Mouse (Mus musculus): Measurements from ENCODE around the gene Hnrnpd. TPM values are rescaled to one million over a fixed set of nuclear protein-coding genes. Genes with fewer than 3 reads are reported as not detected.

The Hnrnpd gene
- polyA plus RNA-seq, 1 experiment from 2014 or later = 28.9 TPM

DNA sequence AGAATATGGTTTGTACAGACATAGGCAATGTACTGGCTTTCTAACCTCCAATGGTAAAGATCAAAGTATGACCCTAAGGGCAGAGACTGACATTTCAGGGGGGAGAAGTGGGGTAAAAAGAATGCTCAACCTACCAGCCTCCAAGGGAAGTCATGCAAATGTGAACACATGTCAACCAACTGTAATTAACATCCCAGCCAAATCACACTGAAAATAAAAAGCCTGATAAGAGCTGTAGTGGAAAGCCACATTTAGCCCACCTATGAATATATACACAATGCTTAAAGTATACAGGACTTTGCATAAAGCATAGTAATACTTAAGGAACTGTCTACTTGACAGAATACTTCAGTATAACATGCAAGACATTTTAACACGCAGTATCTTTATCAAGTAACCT lies 3.0 kb downstream of the Hnrnpd start:
- Histone ChIP-seq H3K9me3 (ENCODE audit: control insufficient read depth, low read length) (no peaks in the 10 kb centered on the region), H3K4me2 (ENCODE audit: low read length) (peak overlapping the region; percentile 55), H3K4me3 (ENCODE audit: low read length) (peak overlapping the region; percentile 22), H3K9ac (ENCODE audit: low read depth, low read length) (no peak overlapping the region), H3K4me1 (ENCODE audit: control insufficient read depth, insufficient read depth, low read depth, low read length) (peaks cover 22% of the 10 kb centered on the region), H3K27ac (ENCODE audit: low read depth, low read length) (no peak overlapping the region), H3K36me3 (ENCODE audit: control insufficient read depth, insufficient read depth, low read length) (no peaks in the 10 kb centered on the region), H3K27me3 (replicated peaks; ENCODE audit: control insufficient read depth, insufficient read depth, low read length) (no peaks in the 10 kb centered on the region)
- ATAC-seq = no peak
- WGBS = 61% methylated on average over 1 of the region's 1 CpGs

DNA sequence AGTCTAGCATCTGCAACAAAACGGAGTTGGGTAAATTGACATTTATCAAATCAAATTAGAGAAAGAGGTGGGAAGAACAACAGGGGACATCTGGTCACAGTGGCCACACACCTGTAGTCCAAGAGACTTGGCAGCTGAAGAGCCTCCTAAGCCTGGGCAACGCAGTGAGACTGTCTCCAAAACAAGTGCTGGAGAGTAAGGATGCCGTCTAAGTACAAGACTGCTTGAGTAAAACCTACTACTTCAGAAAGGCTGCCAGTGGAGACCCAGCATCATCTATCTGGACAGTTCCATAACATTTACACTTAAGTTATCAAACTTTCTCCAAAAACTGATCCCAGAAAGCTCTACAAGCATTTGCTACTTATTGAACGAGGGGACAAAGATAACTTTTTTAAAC lies 3.7 kb downstream of the Hnrnpd start:
- Histone ChIP-seq H3K27me3 (replicated peaks; ENCODE audit: control insufficient read depth, insufficient read depth, low read length) (no peaks in the 10 kb centered on the region), H3K27ac (ENCODE audit: low read depth, low read length) (no peak overlapping the region), H3K4me3 (ENCODE audit: low read length) (no peak overlapping the region), H3K4me1 (ENCODE audit: control insufficient read depth, insufficient read depth, low read depth, low read length) (peaks cover 22% of the 10 kb centered on the region), H3K36me3 (ENCODE audit: control insufficient read depth, insufficient read depth, low read length) (no peaks in the 10 kb centered on the region), H3K9me3 (ENCODE audit: control insufficient read depth, low read length) (no peaks in the 10 kb centered on the region), H3K9ac (ENCODE audit: low read depth, low read length) (no peak overlapping the region), H3K4me2 (ENCODE audit: low read length) (peak overlapping the region; percentile 35)
- ATAC-seq = no peak
- 53% methylated on average over 4 of the region's 4 CpGs for WGBS

DNA sequence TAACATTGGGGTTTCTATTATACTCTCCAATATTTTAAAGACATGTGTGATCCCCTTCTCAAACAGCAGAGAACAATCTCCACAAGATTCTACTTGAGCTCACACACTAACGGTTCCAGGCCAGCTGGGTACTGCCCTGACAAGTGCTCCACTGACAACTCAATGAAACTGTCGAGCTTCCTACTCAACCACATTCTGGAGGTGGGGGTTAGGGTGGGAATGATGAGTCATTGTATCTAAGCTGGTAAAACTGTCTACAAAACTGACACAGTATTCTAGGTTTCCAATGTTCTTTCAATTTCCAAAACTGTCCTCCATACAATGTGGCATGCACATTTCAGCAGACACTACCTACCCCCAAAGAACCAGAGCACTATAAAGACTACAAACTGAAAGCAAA lies 4.8 kb downstream of the Hnrnpd start:
- Histone ChIP-seq H3K9ac (ENCODE audit: low read depth, low read length) (no peak overlapping the region), H3K27me3 (replicated peaks; ENCODE audit: control insufficient read depth, insufficient read depth, low read length) (no peaks in the 10 kb centered on the region), H3K27ac (ENCODE audit: low read depth, low read length) (no peak overlapping the region), H3K4me1 (ENCODE audit: control insufficient read depth, insufficient read depth, low read depth, low read length) (peaks cover 20% of the 10 kb centered on the region), H3K9me3 (ENCODE audit: control insufficient read depth, low read length) (no peaks in the 10 kb centered on the region), H3K4me3 (ENCODE audit: low read length) (no peak overlapping the region), H3K36me3 (ENCODE audit: control insufficient read depth, insufficient read depth, low read length) (no peaks in the 10 kb centered on the region), H3K4me2 (ENCODE audit: low read length) (peak overlapping the region; percentile 8; the same call in 1 of the 2 replicates)
- no peak for ATAC-seq
- WGBS = 13% methylated on average over 2 of the region's 2 CpGs

DNA sequence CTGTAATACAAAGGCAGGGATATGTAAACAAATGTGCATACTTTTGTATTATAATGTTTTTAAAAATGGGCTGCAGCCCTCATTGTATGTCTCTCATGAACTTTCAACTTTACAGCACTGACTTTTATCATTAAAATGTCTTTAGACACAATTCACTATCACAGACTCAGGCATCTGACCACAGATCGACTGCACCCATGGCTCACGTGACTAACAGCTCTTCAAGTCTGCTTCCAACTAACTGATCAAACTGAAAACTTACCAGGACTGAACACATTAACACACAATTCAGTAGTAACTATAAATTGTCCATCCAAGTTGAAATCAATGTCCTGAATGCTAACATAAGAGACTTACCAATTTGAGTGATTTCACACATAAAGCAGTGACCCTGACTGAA lies 18.8 kb downstream of the Hnrnpd start:
- Histone ChIP-seq H3K9me3 (ENCODE audit: control insufficient read depth, low read length) (no peaks in the 10 kb centered on the region), H3K27me3 (replicated peaks; ENCODE audit: control insufficient read depth, insufficient read depth, low read length) (no peaks in the 10 kb centered on the region), H3K27ac (ENCODE audit: low read depth, low read length) (no peak overlapping the region), H3K36me3 (ENCODE audit: control insufficient read depth, insufficient read depth, low read length) (peaks cover 28% of the 10 kb centered on the region), H3K9ac (ENCODE audit: low read depth, low read length) (no peak overlapping the region), H3K4me2 (ENCODE audit: low read length) (no peak overlapping the region), H3K4me3 (ENCODE audit: low read length) (no peak overlapping the region), H3K4me1 (ENCODE audit: control insufficient read depth, insufficient read depth, low read depth, low read length) (no peaks in the 10 kb centered on the region)
- no peak for ATAC-seq
- 82% methylated on average over 2 of the region's 2 CpGs for WGBS

DNA sequence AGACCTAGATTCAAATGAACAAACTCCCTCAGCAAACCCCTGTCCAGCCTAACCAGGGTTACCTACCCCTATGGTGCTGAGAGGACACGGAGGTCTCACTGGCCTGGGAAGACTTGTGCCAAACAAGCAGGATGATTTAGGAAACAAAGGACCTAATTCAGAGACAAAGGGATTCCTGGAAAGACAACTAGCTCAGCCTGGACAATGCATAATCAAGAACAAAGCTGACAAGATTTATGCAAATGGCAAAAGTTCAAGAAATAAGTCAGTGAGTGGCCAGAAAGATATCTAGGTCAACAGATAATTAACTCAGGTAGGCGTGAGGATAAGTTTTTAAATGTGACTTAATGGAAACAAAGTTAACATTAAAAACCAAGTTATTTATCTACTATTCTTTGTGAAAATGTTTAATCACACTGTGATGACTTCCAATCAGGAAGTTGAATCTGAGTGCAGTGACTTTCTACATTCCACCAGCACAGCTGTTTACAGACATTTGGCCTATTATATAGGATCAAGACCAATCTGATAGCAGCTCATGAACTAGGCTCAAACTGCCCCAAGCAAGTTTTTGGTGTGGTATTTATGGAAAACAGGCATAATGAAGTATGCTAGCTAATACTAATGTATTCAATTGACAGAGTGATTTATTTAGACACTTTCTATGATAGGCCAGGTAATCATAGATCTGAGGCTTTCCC lies 19.4 kb downstream of the Hnrnpd start:
- Histone ChIP-seq H3K4me2 (ENCODE audit: low read length) (no peak overlapping the region), H3K4me3 (ENCODE audit: low read length) (no peak overlapping the region), H3K27ac (ENCODE audit: low read depth, low read length) (no peak overlapping the region), H3K9ac (ENCODE audit: low read depth, low read length) (no peak overlapping the region), H3K27me3 (replicated peaks; ENCODE audit: control insufficient read depth, insufficient read depth, low read length) (no peaks in the 10 kb centered on the region), H3K4me1 (ENCODE audit: control insufficient read depth, insufficient read depth, low read depth, low read length) (no peaks in the 10 kb centered on the region), H3K36me3 (ENCODE audit: control insufficient read depth, insufficient read depth, low read length) (peaks cover 27% of the 10 kb centered on the region), H3K9me3 (ENCODE audit: control insufficient read depth, low read length) (no peaks in the 10 kb centered on the region)
- no peak for ATAC-seq
- WGBS = 79% methylated on average over 2 of the region's 2 CpGs

DNA sequence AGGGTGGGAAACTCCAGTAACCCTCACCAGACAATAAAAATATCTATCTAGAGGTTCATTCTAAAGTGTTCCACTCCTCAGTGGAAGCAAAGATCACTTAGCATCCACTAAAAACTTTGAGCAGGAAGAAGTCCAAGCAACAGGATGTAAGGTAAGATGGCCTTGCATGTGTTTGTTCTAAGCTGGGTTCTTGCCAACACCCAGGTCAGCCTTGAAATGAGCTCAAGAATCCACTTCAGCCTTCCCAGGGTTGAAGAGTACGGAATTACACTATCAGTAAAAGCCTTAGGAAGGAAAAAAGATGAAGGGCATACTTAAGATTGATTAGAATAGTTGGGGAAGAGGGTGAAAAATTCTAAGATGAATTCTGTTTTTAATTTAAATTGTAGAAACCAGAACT lies 20.1 kb downstream of the Hnrnpd start:
- no peaks in the 10 kb centered on the region for H3K4me1 ChIP-seq (ENCODE audit: control insufficient read depth, insufficient read depth, low read depth, low read length)
- no peaks in the 10 kb centered on the region for H3K9me3 ChIP-seq (ENCODE audit: control insufficient read depth, low read length)
- no peak for ATAC-seq
- H3K36me3 ChIP-seq (ENCODE audit: control insufficient read depth, insufficient read depth, low read length) = peaks cover 20% of the 10 kb centered on the region
- no peak overlapping the region for H3K4me2 ChIP-seq (ENCODE audit: low read length)
- no peaks in the 10 kb centered on the region for H3K27me3 ChIP-seq (replicated peaks; ENCODE audit: control insufficient read depth, insufficient read depth, low read length)
- no peak overlapping the region for H3K9ac ChIP-seq (ENCODE audit: low read depth, low read length)
- no peak overlapping the region for H3K27ac ChIP-seq (ENCODE audit: low read depth, low read length)
- H3K4me3 ChIP-seq (ENCODE audit: low read length) = no peak overlapping the region
- 91% methylated on average over 1 of the region's 1 CpGs for WGBS

DNA sequence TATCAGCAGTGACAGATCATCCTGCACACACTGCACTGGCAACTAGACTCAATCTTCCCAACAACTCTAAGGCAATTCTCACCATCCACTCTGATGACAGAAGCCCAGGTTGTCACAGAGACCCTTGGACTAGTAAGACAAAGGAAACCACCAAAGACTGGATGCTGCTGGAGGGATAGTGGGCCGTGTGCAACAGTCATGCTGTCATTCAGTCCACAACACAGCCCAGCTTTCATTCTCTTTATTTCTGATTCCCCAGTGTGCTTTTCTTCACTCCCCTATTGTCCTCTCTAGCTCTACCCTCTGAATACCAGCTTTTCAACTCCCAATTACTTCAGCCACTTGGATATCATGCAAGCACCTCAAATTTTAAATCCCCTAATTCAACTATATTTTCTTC lies 24.9 kb downstream of the Hnrnpd start:
- Histone ChIP-seq H3K4me1 (ENCODE audit: control insufficient read depth, insufficient read depth, low read depth, low read length) (no peaks in the 10 kb centered on the region), H3K27ac (ENCODE audit: low read depth, low read length) (no peak overlapping the region), H3K4me2 (ENCODE audit: low read length) (no peak overlapping the region), H3K9me3 (ENCODE audit: control insufficient read depth, low read length) (no peaks in the 10 kb centered on the region), H3K9ac (ENCODE audit: low read depth, low read length) (no peak overlapping the region), H3K36me3 (ENCODE audit: control insufficient read depth, insufficient read depth, low read length) (peaks cover 3% of the 10 kb centered on the region), H3K4me3 (ENCODE audit: low read length) (no peak overlapping the region), H3K27me3 (replicated peaks; ENCODE audit: control insufficient read depth, insufficient read depth, low read length) (no peaks in the 10 kb centered on the region)
- ATAC-seq = no peak
- 4% methylated on average over 1 of the region's 1 CpGs for WGBS

DNA sequence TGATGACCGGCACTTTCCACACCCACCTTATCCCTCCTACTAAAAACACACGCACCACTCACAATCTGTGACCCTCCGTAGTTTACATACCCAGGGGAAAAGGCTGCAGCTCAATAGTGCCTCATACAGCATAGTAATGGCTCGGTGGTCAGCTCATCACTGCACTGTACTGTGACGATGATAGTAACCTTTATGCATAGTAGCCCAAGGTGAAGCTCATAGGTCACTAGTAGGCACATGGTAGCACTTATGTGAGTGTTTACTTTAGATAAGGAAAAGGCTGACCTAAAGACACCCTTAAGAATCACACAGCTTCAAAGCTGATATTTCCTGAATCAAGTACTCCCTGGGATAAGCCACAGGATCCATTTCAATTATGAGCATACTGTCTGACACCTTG lies 26.2 kb downstream of the Hnrnpd start:
- no peak overlapping the region for H3K4me2 ChIP-seq (ENCODE audit: low read length)
- 85% methylated on average over 5 of the region's 5 CpGs for WGBS
- H3K9ac ChIP-seq (ENCODE audit: low read depth, low read length) = no peak overlapping the region
- no peak for ATAC-seq
- H3K4me1 ChIP-seq (ENCODE audit: control insufficient read depth, insufficient read depth, low read depth, low read length) = no peaks in the 10 kb centered on the region
- H3K36me3 ChIP-seq (ENCODE audit: control insufficient read depth, insufficient read depth, low read length) = no peaks in the 10 kb centered on the region
- no peak overlapping the region for H3K4me3 ChIP-seq (ENCODE audit: low read length)
- H3K27me3 ChIP-seq (replicated peaks; ENCODE audit: control insufficient read depth, insufficient read depth, low read length) = no peaks in the 10 kb centered on the region
- H3K27ac ChIP-seq (ENCODE audit: low read depth, low read length) = no peak overlapping the region
- no peaks in the 10 kb centered on the region for H3K9me3 ChIP-seq (ENCODE audit: control insufficient read depth, low read length)

DNA sequence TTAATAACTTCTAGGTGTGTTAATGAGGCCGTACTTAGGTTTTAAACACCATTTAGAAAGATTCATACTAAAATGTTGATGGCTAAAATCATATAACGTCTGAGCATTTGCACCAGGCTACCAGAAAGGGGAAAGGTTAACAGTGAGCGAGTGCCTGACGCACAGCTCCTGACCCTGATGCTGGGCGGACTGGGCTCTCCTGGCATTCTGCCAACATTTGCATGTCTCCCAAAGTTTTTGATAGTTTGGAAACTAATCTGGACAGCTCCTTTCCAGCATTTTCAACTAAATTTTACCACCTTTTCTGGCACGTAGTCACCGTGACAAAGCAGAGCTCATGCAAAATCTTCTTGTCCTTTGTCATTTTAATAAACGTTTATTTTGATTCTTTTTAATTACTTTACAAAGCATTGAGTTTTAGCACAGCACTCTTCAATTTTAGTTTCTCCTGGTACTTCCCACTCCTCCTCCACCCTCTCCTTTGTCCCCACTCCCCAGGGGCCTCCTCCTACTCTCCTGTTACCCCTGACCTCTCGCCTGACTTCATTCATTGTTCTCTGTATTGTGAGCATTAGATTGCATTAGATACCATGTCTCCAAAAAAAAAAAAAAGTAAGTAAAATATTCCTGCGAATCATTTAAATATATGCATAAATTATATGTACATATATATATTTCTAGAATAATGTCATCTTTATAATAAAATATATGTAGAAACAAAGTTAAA lies 36.8 kb downstream of the Hnrnpd start:
- WGBS = 35% methylated on average over 10 of the region's 10 CpGs
- Histone ChIP-seq H3K4me1 (ENCODE audit: control insufficient read depth, insufficient read depth, low read depth, low read length) (no peaks in the 10 kb centered on the region), H3K9me3 (ENCODE audit: control insufficient read depth, low read length) (peaks cover 8% of the 10 kb centered on the region; the same call in 1 of the 2 replicates), H3K4me2 (ENCODE audit: low read length) (no peak overlapping the region), H3K36me3 (ENCODE audit: control insufficient read depth, insufficient read depth, low read length) (0 out of 2 replicates have a peak, but pooled peaks cover 2% of the 10 kb centered on the region), H3K27me3 (replicated peaks; ENCODE audit: control insufficient read depth, insufficient read depth, low read length) (no peaks in the 10 kb centered on the region), H3K4me3 (ENCODE audit: low read length) (no peak overlapping the region), H3K27ac (ENCODE audit: low read depth, low read length) (no peak overlapping the region), H3K9ac (ENCODE audit: low read depth, low read length) (no peak overlapping the region)
- ATAC-seq = no peak
